Mouse (Mus musculus) heart, embryonic 13.5 days (tissue): ENCODE data around the gene Pithd1. TPM values are rescaled to one million over a fixed set of nuclear protein-coding genes. Genes with fewer than 3 reads are reported as not detected.

ENCODE experiments used
- ATAC-seq: fragments of 200-750 bp; cut with Nextera tagmentation; 2 replicates; pipeline ENCODE4 v1.8.0; 2017; ENCODE audit warnings: moderate TSS enrichment; ENCODE audit not compliant: insufficient number of reproducible peaks, low FRiP score, low TSS enrichment; ENCODE audit errors: extremely low read depth
- H3K27ac ChIP-seq: fragments of 300-500 bp; sonication (generic); replicated peaks from 2 replicates; pipeline ENCODE4 v1.5.1; 2015; ENCODE audit warnings: moderate library complexity, mild to moderate bottlenecking, inconsistent platforms
- H3K27me3 ChIP-seq: fragments of 300-500 bp; sonication (generic); replicated peaks from 2 replicates; pipeline ENCODE4 v1.6.1; 2015; ENCODE audit warnings: mild to moderate bottlenecking, inconsistent platforms
- H3K36me3 ChIP-seq: fragments of 300-500 bp; sonication (generic); 2 replicates; pipeline ENCODE4 v1.6.1; 2015; ENCODE audit warnings: mild to moderate bottlenecking, inconsistent platforms
- H3K4me1 ChIP-seq: fragments of 300-500 bp; sonication (generic); 2 replicates; pipeline ENCODE4 v1.6.1; 2015; ENCODE audit warnings: inconsistent platforms
- H3K4me2 ChIP-seq: fragments of 300-500 bp; sonication (generic); 2 replicates; pipeline ENCODE4 v1.6.1; 2015; ENCODE audit warnings: inconsistent platforms, mild to moderate bottlenecking, moderate library complexity
- H3K4me3 ChIP-seq: fragments of 300-500 bp; sonication (generic); 2 replicates; pipeline ENCODE4 v1.5.1; 2015; ENCODE audit warnings: moderate library complexity, mild to moderate bottlenecking, inconsistent platforms
- H3K9ac ChIP-seq: fragments of 300-500 bp; sonication (generic); 2 replicates; pipeline ENCODE4 v1.6.1; 2015; ENCODE audit warnings: inconsistent platforms, mild to moderate bottlenecking, moderate library complexity
- H3K9me3 ChIP-seq: fragments of 300-500 bp; sonication (generic); 2 replicates; pipeline ENCODE4 v1.6.1; 2016; ENCODE audit warnings: inconsistent platforms
- WGBS: fragments of 180-500 bp; shearing (Covaris S2); methylation state at CpG from one replicate; pipeline ENCODE4 v1.1.7; 2015; ENCODE audit warnings: mixed read lengths; 5-methylcytosine and 5-hydroxymethylcytosine counted together
- polyA plus RNA-seq: library from polyadenylated mRNA; unstranded; fragments of >200 nt; fragmentation: Nextera tagmentation; extraction: Ambion mirVana; gene quantifications from 2 replicates; pipeline ENCODE4 v1.2.1, GENCODE M21; 2015

Gene Pithd1
- polyA plus RNA-seq, 1 experiment from 2014 or later = 39.2 TPM

GRCm38 (mm10) chr4:135958354-135958753 is 28.7 kb downstream of the Pithd1 start:
- 59% methylated on average over 8 of the region's 8 CpGs for WGBS
- no peak for ATAC-seq
- Histone ChIP-seq H3K9ac (no peak overlapping the region), H3K4me2 (no peak overlapping the region), H3K36me3 (peaks cover 75% of the 10 kb centered on the region), H3K27ac (no peak overlapping the region), H3K27me3 (no peaks in the 10 kb centered on the region), H3K9me3 (no peaks in the 10 kb centered on the region), H3K4me1 (peaks cover 10% of the 10 kb centered on the region), H3K4me3 (no peak overlapping the region)

- peaks cover 86% of the 10 kb centered on the region for H3K36me3 ChIP-seq
- WGBS = 84% methylated on average over 9 of the region's 9 CpGs
Observed at GRCm38 (mm10) chr4:135955886-135956285, 31.2 kb downstream of the Pithd1 start.

GRCm38 (mm10) chr4:135954241-135954640 is 32.8 kb downstream of the Pithd1 start:
- no peak for ATAC-seq
- H3K9me3 ChIP-seq = peaks cover 3% of the 10 kb centered on the region; the same call in 1 of the 2 replicates
- peaks cover 74% of the 10 kb centered on the region for H3K36me3 ChIP-seq
- no peaks in the 10 kb centered on the region for H3K27me3 ChIP-seq
- H3K27ac ChIP-seq = no peak overlapping the region
- H3K4me2 ChIP-seq = no peak overlapping the region
- H3K4me3 ChIP-seq = no peak overlapping the region
- WGBS = 12% methylated on average over 2 of the region's 2 CpGs
- peaks cover 12% of the 10 kb centered on the region for H3K4me1 ChIP-seq
- H3K9ac ChIP-seq = no peak overlapping the region

More at GRCm38 (mm10) chr4:135955886-135956285, 31.2 kb downstream of the Pithd1 start:
- no peak overlapping the region for H3K4me2 ChIP-seq
- no peak overlapping the region for H3K9ac ChIP-seq
- no peaks in the 10 kb centered on the region for H3K27me3 ChIP-seq
- no peak overlapping the region for H3K4me3 ChIP-seq
- ATAC-seq = no peak
- no peak overlapping the region for H3K27ac ChIP-seq
- H3K9me3 ChIP-seq = peaks cover 3% of the 10 kb centered on the region; the same call in 1 of the 2 replicates
- H3K4me1 ChIP-seq = no peaks in the 10 kb centered on the region

- 76% methylated on average over 3 of the region's 3 CpGs for WGBS
- peaks cover 20% of the 10 kb centered on the region for H3K4me1 ChIP-seq
- no peaks in the 10 kb centered on the region for H3K27me3 ChIP-seq
- H3K4me2 ChIP-seq = no peak overlapping the region
- peaks cover 63% of the 10 kb centered on the region for H3K36me3 ChIP-seq
- H3K27ac ChIP-seq = no peak overlapping the region
- H3K9me3 ChIP-seq = peaks cover 3% of the 10 kb centered on the region; the same call in 1 of the 2 replicates
- no peak overlapping the region for H3K9ac ChIP-seq
- ATAC-seq = no peak
- no peak overlapping the region for H3K4me3 ChIP-seq
Observed at GRCm38 (mm10) chr4:135953179-135953578, 33.9 kb downstream of the Pithd1 start.

- H3K4me1 ChIP-seq = peaks cover 31% of the 10 kb centered on the region
- H3K9me3 ChIP-seq = peaks cover 3% of the 10 kb centered on the region; the same call in 1 of the 2 replicates
- no peak overlapping the region for H3K27ac ChIP-seq
- no peak for ATAC-seq
- H3K4me3 ChIP-seq = no peak overlapping the region
- WGBS = 83% methylated on average over 3 of the region's 3 CpGs
- H3K9ac ChIP-seq = no peak overlapping the region
- H3K4me2 ChIP-seq = no peak overlapping the region
- no peaks in the 10 kb centered on the region for H3K27me3 ChIP-seq
- peaks cover 50% of the 10 kb centered on the region for H3K36me3 ChIP-seq
Observed at GRCm38 (mm10) chr4:135951505-135951904, 35.6 kb downstream of the Pithd1 start.

GRCm38 (mm10) chr4:135950365-135950764 is 36.7 kb downstream of the Pithd1 start:
- WGBS = 78% methylated on average over 6 of the region's 6 CpGs
- no peak overlapping the region for H3K4me2 ChIP-seq
- H3K4me3 ChIP-seq = no peak overlapping the region
- peaks cover 40% of the 10 kb centered on the region for H3K36me3 ChIP-seq
- no peaks in the 10 kb centered on the region for H3K27me3 ChIP-seq
- no peak for ATAC-seq
- H3K4me1 ChIP-seq = peaks cover 37% of the 10 kb centered on the region
- peak overlapping the region; percentile 12; the same call in 1 of the 2 replicates for H3K9ac ChIP-seq
- peak overlapping the region; percentile 63 for H3K27ac ChIP-seq
- H3K9me3 ChIP-seq = peaks cover 3% of the 10 kb centered on the region; the same call in 1 of the 2 replicates

GRCm38 (mm10) chr4:135949911-135950310 is 37.2 kb downstream of the Pithd1 start:
- H3K9ac ChIP-seq = peak overlapping the region; percentile 12; the same call in 1 of the 2 replicates
- peaks cover 3% of the 10 kb centered on the region; the same call in 1 of the 2 replicates for H3K9me3 ChIP-seq
- H3K27me3 ChIP-seq = no peaks in the 10 kb centered on the region
- H3K4me1 ChIP-seq = peaks cover 37% of the 10 kb centered on the region
- H3K4me2 ChIP-seq = no peak overlapping the region
- H3K27ac ChIP-seq = peak overlapping the region; percentile 63
- WGBS = 39% methylated on average over 6 of the region's 6 CpGs
- H3K36me3 ChIP-seq = peaks cover 36% of the 10 kb centered on the region
- no peak overlapping the region for H3K4me3 ChIP-seq
- ATAC-seq = no peak

- H3K4me3 ChIP-seq = no peak overlapping the region
- 79% methylated on average over 10 of the region's 10 CpGs for WGBS
- H3K9ac ChIP-seq = no peak overlapping the region
- H3K9me3 ChIP-seq = peaks cover 3% of the 10 kb centered on the region; the same call in 1 of the 2 replicates
- H3K27me3 ChIP-seq = no peaks in the 10 kb centered on the region
- peaks cover 32% of the 10 kb centered on the region for H3K36me3 ChIP-seq
- ATAC-seq = no peak
- peaks cover 37% of the 10 kb centered on the region for H3K4me1 ChIP-seq
- H3K27ac ChIP-seq = peak overlapping the region; percentile 63
- H3K4me2 ChIP-seq = no peak overlapping the region
Observed at GRCm38 (mm10) chr4:135949475-135949874, 37.6 kb downstream of the Pithd1 start.

- Histone ChIP-seq H3K4me3 (no peak overlapping the region), H3K9me3 (peaks cover 3% of the 10 kb centered on the region; the same call in 1 of the 2 replicates), H3K9ac (peak overlapping the region; percentile 0; the same call in 1 of the 2 replicates), H3K36me3 (peaks cover 24% of the 10 kb centered on the region), H3K4me2 (no peak overlapping the region), H3K4me1 (peaks cover 45% of the 10 kb centered on the region), H3K27me3 (no peaks in the 10 kb centered on the region), H3K27ac (no peak overlapping the region)
- WGBS = 87% methylated on average over 8 of the region's 8 CpGs
- ATAC-seq = no peak
Observed at GRCm38 (mm10) chr4:135948142-135948541, 38.9 kb downstream of the Pithd1 start.

- Histone ChIP-seq H3K9ac (peak overlapping the region; percentile 84), H3K27me3 (no peaks in the 10 kb centered on the region), H3K4me1 (peaks cover 49% of the 10 kb centered on the region), H3K4me2 (peak overlapping the region; percentile 88), H3K4me3 (peak overlapping the region; percentile 72), H3K9me3 (no peaks in the 10 kb centered on the region; the same call in 1 of the 2 replicates), H3K27ac (peak overlapping the region; percentile 82), H3K36me3 (peaks cover 15% of the 10 kb centered on the region)
- ATAC-seq = peak; percentile 43
- WGBS = 2% methylated on average over 28 of the region's 28 CpGs
Observed at GRCm38 (mm10) chr4:135946659-135947301, 40.3 kb downstream of the Pithd1 start.

- no peaks in the 10 kb centered on the region; the same call in 1 of the 2 replicates for H3K9me3 ChIP-seq
- peak within 1 kb of the TSS; percentile 88 for H3K4me2 ChIP-seq
- peak within 1 kb of the TSS; percentile 84 for H3K9ac ChIP-seq
- under 1% methylated on average over 23 of the region's 23 CpGs for WGBS
- H3K27me3 ChIP-seq = no peaks in the 10 kb centered on the region
- H3K36me3 ChIP-seq = peaks cover 12% of the 10 kb centered on the region
- peak; percentile 80 for ATAC-seq
- H3K4me3 ChIP-seq = peak within 1 kb of the TSS; percentile 72
- peak within 1 kb of the TSS; percentile 82 for H3K27ac ChIP-seq
- H3K4me1 ChIP-seq = peaks cover 49% of the 10 kb centered on the region
Observed at GRCm38 (mm10) chr4:135946278-135946658, 40.8 kb downstream of the Pithd1 start, which contains the start of gene Hmgcl. Gene Hmgcl, plus strand, starts transcription at chr4:135946448.
